ENCODE assay signal across 17 mouse cellular contexts in genomic region chr2:160623745-160624144, GRCm38 (mm10).
"Had no signal": no experiment of that assay in that cellular context is flagged by ENCODE, and none has a peak within 500 bp of the region (broad histone marks: within the 10 kb centered on the region; RNA-seq: fewer than 3 reads in every experiment).

No protein-coding gene starts in this region.

- H3K4me1 ChIP-seq: neural tube, embryonic 12.5 days had no signal

- H3K36me3 ChIP-seq: liver, embryonic 15.5 days; lung, embryonic 15.5 days; midbrain, embryonic 12.5 days; neural tube, embryonic 12.5 days had no signal

- ATAC-seq: liver, postnatal 0 days; lung, postnatal 0 days had no signal

- H3K4me3 ChIP-seq: liver, embryonic 15.5 days; lung, embryonic 15.5 days; megakaryocyte, embryonic 14.5 days; midbrain, embryonic 12.5 days; neural tube, embryonic 12.5 days had no signal

- H3K27ac ChIP-seq: liver, embryonic 15.5 days; lung, embryonic 15.5 days; macrophage; midbrain, embryonic 12.5 days; neural tube, embryonic 12.5 days had no signal

- H3K4me2 ChIP-seq: liver, embryonic 15.5 days; lung, embryonic 15.5 days; midbrain, embryonic 12.5 days; neural tube, embryonic 12.5 days had no signal

- H3K9ac ChIP-seq: liver, embryonic 15.5 days; liver, postnatal 0 days; lung, embryonic 15.5 days; midbrain, embryonic 12.5 days; neural tube, embryonic 12.5 days had no signal

- H3K27me3 ChIP-seq: lung, embryonic 15.5 days; megakaryocyte, embryonic 14.5 days; midbrain, embryonic 12.5 days; neural tube, embryonic 12.5 days had no signal

- DNase-seq: liver, postnatal 0 days; lung, adult 2 months; lung, postnatal 14 days; lung, postnatal 36 days; midbrain, embryonic 14.5 days; right cerebral cortex, postnatal 14 days; spleen, adult 18-20 months; thymus, adult 18-20 months; thymus, postnatal 14 days; thymus, postnatal 36 days had no signal

- H3K9me3 ChIP-seq: liver, embryonic 15.5 days; lung, embryonic 15.5 days; midbrain, embryonic 12.5 days; neural tube, embryonic 12.5 days had no signal
